Mouse (Mus musculus) stomach, embryonic 16.5 days (tissue): Measurements from ENCODE around the gene Ggn. TPM values are rescaled to one million over a fixed set of nuclear protein-coding genes. Genes with fewer than 3 reads are reported as not detected.

ENCODE experiments used
- ATAC-seq: fragments of 200-750 bp; cut with Nextera tagmentation; 2 replicates; pipeline ENCODE4 v1.8.0; 2017; ENCODE audit warnings: moderate number of reproducible peaks, moderate TSS enrichment; ENCODE audit not compliant: insufficient read depth, low FRiP score
- H3K27ac ChIP-seq: fragments of 300-500 bp; sonication (generic); 2 replicates; pipeline ENCODE4 v1.5.1; 2014; ENCODE audit warnings: low read length
- H3K27me3 ChIP-seq: fragments of 300-500 bp; sonication (generic); 2 replicates; pipeline ENCODE4 v1.6.1; 2014; ENCODE audit warnings: low read length, control low read depth, mixed read lengths; ENCODE audit not compliant: control insufficient read depth, insufficient read depth
- H3K36me3 ChIP-seq: fragments of 300-500 bp; sonication (generic); 2 replicates; pipeline ENCODE4 v1.6.1; 2014; ENCODE audit warnings: low read length; ENCODE audit not compliant: control insufficient read depth, insufficient read depth
- H3K4me1 ChIP-seq: fragments of 300-500 bp; sonication (generic); 2 replicates; pipeline ENCODE4 v1.6.1; 2014; ENCODE audit warnings: low read length, control low read depth, mixed read lengths; ENCODE audit not compliant: control insufficient read depth, insufficient read depth
- H3K4me2 ChIP-seq: fragments of 300-500 bp; sonication (generic); 2 replicates; pipeline ENCODE4 v1.6.1; 2014; ENCODE audit warnings: low read depth, low read length, mixed read lengths
- H3K4me3 ChIP-seq: fragments of 300-500 bp; sonication (generic); replicated peaks from 2 replicates; pipeline ENCODE4 v1.5.1; 2014; ENCODE audit warnings: mild to moderate bottlenecking, low read length
- H3K9ac ChIP-seq: fragments of 300-500 bp; sonication (generic); 2 replicates; pipeline ENCODE4 v1.6.1; 2014; ENCODE audit warnings: low read length
- H3K9me3 ChIP-seq: fragments of 300-500 bp; sonication (generic); replicated peaks from 2 replicates; pipeline ENCODE4 v1.6.1; 2016; ENCODE audit warnings: low read length, control low read depth; ENCODE audit not compliant: control insufficient read depth
- WGBS: fragments of 180-500 bp; shearing (Covaris S2); extraction: QIAGEN DNeasy Blood & Tissue Kit; methylation state at CpG from one replicate; pipeline ENCODE4 v1.1.7; 2014; 5-methylcytosine and 5-hydroxymethylcytosine counted together
- polyA plus RNA-seq: library from polyadenylated mRNA; unstranded; fragments of >200 nt; fragmentation: Nextera tagmentation; extraction: Ambion mirVana; gene quantifications from 2 replicates; pipeline ENCODE4 v1.2.1, GENCODE M21; 2015

Ggn gene
- polyA plus RNA-seq, 1 experiment from 2014 or later = 0.56 TPM

DNA sequence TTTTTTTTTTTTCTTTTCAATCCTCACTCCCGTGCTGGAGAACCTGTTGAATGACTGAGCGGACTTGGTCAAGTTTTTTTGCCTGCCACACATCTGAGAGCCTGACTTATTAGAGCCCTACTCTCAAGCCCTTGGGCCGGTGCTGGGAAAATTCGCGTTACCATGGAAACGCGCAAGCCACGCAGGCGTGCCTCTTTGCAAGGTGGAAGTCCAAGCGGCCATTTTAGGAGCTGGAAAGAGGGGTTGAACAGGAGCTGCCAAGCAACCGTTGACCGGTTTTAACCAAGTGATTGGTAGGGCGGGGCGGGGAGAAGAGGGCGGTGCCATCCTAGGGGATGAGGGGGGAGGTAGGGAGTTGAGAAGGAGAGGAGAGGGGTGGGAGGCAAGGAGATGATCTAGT is 44.8 kb downstream of the Ggn start:
- Histone ChIP-seq H3K27me3 (no peaks in the 10 kb centered on the region), H3K4me3 (no peak overlapping the region), H3K27ac (no peak overlapping the region), H3K4me2 (no peak overlapping the region), H3K9ac (no peak overlapping the region), H3K9me3 (peaks cover 14% of the 10 kb centered on the region), H3K4me1 (peaks cover 5% of the 10 kb centered on the region; the same call in 1 of the 2 replicates), H3K36me3 (no peaks in the 10 kb centered on the region)
- ATAC-seq = no peak
- WGBS = 49% methylated on average over 15 of the region's 15 CpGs

Other genes starting within 250 kb of the Ggn start
- gene Actn4, start 207.9 kb upstream of the Ggn start, polyA plus RNA-seq = 413 and 449 TPM in 2 replicates
- gene Eif3k, start 188.3 kb upstream of the Ggn start, polyA plus RNA-seq = 339 and 345 TPM in 2 replicates
- gene Map4k1, start 188.2 kb upstream of the Ggn start, polyA plus RNA-seq = 7.9 and 8.4 TPM in 2 replicates
- gene Ryr1, start 45.0 kb upstream of the Ggn start, polyA plus RNA-seq = 0.45 and 2.6 TPM in 2 replicates
- 0.56 and 0.61 TPM in 2 replicates for gene Rasgrp4, start 35.4 kb upstream of the Ggn start, polyA plus RNA-seq
- 18.9 and 19.6 TPM in 2 replicates for gene Fam98c, start 14.0 kb upstream of the Ggn start, polyA plus RNA-seq
- gene Spred3, start 201 bp downstream of the Ggn start, polyA plus RNA-seq = 1.6 and 2.2 TPM in 2 replicates
- gene Psmd8, start 10.5 kb downstream of the Ggn start, polyA plus RNA-seq = 242 and 249 TPM in 2 replicates
- gene Catsperg1, start 43.8 kb downstream of the Ggn start, polyA plus RNA-seq = 0.41 and 0.81 TPM in 2 replicates
- gene Kcnk6, start 62.3 kb downstream of the Ggn start, polyA plus RNA-seq = 2.2 and 3.1 TPM in 2 replicates
- gene Yif1b, start 68.1 kb downstream of the Ggn start, polyA plus RNA-seq = 89.4 and 92.2 TPM in 2 replicates
- 77.3 and 80.2 TPM in 2 replicates for gene 2200002D01Rik, start 78.3 kb downstream of the Ggn start, polyA plus RNA-seq
- gene Spint2, start 111.7 kb downstream of the Ggn start, polyA plus RNA-seq = 399 and 413 TPM in 2 replicates
- gene Ppp1r14a, start 119.1 kb downstream of the Ggn start, polyA plus RNA-seq = 46.8 and 48.8 TPM in 2 replicates
- gene Dpf1, start 133.7 kb downstream of the Ggn start, polyA plus RNA-seq = 5.3 and 5.9 TPM in 2 replicates